Mouse (Mus musculus): ENCODE measurements around the gene Ndrg3.

Gene Ndrg3

DNA sequence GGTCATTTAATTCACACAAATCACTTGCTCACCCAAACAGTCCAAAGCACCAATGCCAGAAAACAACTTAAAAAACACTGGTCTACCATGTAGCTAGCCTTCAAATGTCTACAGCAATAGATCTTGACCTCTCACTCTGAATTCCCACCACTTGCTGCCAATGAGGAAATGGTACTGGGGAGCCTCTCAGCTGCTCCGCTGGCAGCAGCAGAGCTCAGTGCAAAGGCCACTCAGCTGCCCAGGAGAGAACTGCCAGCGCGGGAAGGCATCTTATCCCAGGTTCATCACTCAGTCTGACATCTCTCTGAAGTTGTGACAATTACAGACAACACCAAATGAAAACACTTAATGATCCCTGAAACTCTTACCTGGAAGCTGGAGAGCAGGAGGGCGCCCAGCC lies 10.5 kb upstream of the Ndrg3 start:
- no peak for DNase-seq (ENCODE audit: extremely low spot score, low read depth, low spot score)

DNA sequence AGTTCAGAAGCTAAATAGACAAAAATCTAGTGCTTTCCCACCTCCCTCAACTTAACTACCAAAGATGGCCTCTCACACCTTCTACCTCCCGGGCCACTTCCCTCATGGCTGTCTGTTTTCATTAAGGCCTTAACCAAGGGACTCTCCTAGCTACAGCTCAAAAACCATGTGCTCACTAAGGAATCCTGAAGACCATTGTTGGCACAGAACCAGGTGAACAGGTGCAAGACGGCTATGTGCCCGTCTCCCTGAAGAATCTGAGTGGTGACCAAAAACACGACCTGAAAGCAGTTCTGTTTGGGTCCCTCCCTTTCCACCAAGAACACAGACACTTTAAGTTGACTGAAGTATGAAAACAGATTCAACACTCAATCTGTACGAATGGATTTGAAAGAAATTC lies 6.4 kb upstream of the Ndrg3 start:
- DNase-seq (ENCODE audit: extremely low spot score, low read depth, low spot score), result no peak

DNA sequence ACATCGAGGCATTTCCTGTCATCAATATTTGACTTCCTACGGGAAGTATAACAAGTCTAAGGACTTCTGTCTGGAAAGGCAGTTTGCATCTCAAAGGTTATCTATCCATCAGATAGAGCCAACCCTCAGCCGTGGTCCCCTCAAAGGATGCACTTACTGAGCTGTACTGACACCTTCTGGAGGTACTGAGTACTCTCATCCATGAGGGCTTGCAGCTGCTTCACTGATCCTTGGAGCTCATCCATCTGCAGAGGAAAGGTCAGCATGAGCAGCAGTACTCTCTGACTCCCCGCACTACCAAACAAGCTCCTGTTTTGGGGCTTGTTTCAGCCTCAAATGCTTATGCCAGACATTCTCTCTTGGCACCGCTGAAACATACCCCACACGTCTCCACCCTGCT lies 4.7 kb upstream of the Ndrg3 start:
- no peak for DNase-seq (ENCODE audit: extremely low spot score, low read depth, low spot score)

DNA sequence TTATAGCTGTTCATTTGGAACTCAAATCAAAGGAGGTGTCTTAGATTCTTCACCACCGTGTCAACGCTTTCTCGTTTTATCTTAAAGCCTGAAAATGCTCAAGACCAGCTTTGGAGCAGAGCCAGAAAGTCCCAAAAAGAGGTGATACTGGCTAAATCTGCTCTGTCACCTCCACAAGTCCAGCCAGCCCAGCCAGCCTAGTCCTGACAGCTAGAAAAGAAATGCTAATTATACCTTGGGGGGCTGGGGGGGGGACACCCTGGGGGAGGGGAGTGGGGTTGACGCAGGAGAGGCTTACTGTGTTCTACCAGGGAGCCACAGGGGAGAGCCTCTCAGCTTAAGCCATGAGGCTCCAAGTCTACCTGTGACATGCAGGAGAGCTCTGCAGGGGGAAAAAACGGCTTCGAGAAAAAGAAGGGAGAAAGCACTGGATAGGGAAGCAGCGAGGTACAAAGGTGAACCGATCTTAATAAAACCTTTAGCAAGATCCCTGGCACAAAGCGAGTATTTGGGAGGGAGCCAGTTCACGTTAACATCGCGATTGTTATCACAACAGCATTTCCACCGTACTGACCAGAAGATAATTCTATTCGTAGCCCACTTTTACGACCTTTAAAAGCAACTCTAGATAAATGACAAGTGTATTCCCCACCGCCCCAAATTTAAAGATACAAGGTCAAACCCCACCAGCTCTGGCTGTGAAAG lies 977 bp downstream of the Ndrg3 start:
- DNase-seq (ENCODE audit: extremely low spot score, low read depth, low spot score), result no peak

DNA sequence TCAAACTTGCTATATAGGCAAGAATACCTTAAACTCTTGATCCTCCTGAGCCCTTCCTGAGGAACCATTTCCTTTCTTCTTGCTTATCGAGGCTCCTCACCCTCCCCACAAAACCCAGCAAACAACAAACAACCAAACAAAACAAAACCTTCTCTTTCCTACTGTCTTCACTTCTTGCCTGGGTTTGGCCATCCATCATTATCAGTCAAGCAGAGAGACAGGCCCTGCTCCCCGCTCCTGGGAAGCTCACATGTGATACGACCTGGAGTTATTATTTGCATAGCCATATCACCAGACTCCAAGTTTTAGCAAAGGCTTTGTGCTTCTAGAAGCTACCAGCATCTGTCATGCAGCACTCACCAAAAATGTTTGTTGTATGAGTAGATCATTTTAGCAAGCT lies 4.5 kb downstream of the Ndrg3 start:
- no peak for DNase-seq (ENCODE audit: extremely low spot score, low read depth, low spot score)

DNA sequence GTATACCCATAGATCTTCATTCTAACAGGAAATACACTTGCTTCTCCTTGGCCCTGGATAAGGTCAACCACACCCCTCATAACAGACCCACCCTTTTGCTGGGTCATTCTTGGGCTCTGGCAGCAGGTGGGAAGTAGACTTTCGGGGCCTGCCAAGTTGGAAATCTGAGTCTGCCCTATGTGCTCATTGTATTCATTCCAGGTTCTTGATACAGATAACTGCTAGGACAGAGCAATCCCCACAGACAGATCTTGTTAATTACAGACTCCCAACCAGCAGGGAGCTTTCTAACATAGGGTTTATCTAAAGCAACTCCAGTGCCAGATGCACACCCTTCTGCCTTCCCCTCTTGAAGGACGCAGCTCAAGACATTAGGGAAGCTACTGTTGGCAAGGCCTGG lies 9.0 kb downstream of the Ndrg3 start:
- no peak for DNase-seq (ENCODE audit: extremely low spot score, low read depth, low spot score)

DNA sequence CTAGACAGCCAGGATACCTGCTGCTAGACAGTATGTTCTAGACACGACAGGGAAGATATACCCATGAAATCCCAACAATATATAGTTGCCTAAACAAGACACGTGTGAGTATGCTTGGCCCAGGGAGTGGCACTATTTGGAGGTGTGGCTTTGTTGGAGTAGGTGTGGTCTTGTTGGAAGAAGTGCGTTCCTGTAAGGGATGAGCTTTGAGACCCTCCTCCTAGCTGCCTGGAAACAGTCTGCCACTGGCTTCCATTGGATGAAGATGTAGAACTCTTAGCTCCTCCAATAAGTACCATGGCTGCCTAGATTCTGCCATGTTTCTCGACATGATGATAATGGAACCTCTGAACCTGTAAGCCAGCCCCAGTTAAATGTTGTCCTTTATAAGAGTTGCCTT lies 10.6 kb downstream of the Ndrg3 start:
- DNase-seq (ENCODE audit: extremely low spot score, low read depth, low spot score), result no peak

DNA sequence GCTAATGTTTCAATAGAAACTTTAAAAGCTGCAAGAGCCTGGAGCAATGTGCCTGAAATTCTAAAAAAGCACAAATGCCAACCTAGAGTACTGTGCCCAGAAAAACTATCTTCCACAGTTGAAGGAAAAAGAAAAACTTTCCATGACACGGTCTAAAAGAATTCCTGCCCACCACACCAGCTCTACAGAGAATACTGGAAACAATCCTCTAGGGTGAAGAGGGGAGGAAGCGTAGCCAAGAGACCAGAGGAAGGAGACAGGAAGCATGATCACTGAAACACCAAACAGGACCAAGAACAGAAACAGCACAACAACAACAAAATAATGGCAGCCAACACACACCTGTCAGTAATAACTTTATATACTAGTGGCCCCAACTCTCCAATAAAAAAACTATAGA lies 11.8 kb downstream of the Ndrg3 start:
- DNase-seq (ENCODE audit: extremely low spot score, low read depth, low spot score), result no peak

DNA sequence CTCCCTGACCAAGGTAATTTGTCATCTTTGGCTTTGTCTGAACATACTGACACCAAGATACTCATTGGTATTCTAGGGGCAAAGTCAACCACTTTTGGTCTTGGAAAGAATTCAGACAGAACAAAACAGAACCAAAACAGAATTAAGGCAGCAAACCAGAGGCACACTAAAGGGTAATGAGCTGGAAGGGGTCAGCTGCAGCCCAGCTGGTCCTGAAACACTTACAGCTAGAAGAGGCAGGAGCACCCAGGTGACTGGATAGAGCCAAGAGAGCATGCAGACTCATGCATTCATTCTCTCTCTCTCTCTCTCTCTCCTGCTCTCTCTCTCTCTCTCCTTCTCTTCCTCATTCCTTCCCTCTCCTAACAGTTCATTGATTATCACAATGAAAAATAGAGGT lies 15.1 kb downstream of the Ndrg3 start:
- no peak for DNase-seq (ENCODE audit: extremely low spot score, low read depth, low spot score)

DNA sequence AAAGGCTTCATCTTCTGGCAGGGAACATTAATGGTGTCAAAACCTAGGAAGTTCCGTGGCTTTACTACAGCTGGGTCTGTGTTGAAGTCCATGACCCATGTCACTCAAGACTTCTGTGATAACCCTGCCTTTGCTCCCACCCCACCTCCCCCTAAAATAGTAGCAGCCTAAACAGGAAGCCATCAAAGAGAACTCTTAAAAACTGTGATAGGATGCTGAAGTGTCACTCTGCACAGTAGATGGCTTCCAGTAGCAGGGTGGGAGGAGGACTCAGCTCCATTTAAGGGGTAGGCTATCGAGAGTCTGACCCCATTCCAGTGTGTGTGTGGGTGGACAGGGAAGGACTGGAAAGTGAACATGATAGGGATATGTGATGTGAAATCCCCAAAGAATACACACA lies 16.9 kb downstream of the Ndrg3 start:
- DNase-seq (ENCODE audit: extremely low spot score, low read depth, low spot score), result no peak

DNA sequence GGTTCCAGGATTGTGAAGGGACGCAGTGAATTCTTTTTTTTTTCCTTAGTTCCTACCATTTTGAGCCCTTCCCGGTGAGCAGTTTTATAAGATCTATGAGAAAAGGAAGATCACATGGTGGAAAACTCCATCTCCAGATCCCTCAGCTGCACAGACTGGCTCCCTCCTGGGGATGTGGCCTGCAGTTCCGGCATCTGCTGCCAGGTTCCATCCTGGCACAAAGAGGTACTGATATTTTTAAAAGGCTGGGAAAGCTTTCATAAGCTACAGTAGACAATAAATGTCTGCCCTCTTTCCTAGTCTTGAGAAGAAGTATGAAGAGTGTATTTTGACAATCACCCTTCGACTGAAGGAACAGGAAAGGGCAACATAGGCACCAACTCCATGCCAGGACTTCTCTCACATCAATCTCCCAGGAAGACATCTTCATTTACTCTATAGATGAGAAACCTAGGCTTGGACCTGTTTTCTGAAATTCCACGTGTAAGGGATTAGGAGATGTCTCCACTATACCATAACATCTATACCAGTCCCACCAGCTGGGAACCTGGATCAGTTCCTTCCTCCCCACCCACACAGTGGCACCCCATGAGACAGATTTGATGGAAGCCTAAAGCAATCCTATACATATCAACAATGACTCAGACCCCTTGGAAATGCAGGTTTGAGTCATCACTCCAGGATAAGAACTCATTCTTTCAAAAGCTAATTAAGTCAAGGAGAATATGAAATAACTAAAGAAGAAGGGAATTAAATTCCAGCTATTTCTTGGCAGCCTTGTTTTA lies 18.3 kb downstream of the Ndrg3 start:
- no peak for DNase-seq (ENCODE audit: extremely low spot score, low read depth, low spot score)

DNA sequence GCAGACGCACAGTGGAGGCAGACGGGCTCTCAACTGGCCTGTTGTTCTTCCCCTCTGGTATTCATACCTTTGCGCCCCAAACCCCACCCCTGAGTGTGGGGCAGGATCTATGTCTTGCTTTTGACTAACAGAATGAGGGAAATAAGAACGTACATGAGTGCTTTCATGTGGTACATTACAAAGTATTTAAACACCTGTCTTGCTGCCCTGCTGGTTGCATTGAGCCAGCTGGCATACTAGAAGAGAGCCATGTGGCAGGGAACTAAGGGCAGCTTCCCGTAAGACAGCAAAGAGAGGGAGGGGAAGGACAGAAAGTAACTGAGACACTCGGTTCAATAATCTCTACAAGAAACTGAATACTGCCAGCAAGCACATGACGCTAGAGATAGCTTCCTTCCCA lies 21.6 kb downstream of the Ndrg3 start:
- no peak for DNase-seq (ENCODE audit: extremely low spot score, low read depth, low spot score)

DNA sequence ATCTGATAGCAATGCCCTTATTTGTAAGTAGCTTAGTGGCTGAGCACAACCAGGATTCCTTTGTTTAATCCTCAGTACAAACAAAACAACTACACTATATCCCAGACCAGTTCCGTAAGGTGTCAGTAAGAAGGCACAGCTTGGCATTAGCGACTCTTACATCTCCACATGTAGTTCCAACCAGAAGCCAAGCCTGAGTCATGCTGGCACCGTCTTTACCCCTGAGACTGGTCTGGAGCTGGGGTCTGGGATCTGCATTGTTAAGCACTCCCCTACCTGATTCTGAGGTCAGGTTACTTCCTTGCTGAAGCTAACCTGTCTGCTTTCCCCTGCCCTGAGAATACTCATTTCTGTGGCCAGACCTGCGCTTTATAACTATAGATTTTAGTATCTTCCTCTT lies 23.4 kb downstream of the Ndrg3 start:
- no peak for DNase-seq (ENCODE audit: extremely low spot score, low read depth, low spot score)

DNA sequence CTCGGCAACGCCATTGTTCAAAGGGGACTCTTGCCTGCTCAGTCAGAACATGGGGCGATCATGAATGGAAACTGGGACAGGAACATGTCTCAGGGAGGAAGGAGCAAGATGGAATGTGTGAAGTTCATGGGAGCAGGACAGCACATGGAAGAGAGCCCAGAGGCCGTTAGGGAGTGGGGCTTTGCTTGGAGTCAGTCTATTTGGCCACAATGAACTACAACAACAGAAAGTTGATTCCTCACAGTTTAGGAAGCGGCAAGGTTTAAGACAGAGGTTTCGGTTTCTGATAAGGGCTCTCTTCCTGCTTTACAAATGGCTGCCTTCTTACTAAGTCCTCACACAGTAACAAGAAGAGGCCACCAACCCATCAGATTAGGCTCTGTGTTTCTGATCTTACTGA lies 24.5 kb downstream of the Ndrg3 start:
- no peak for DNase-seq (ENCODE audit: extremely low spot score, low read depth, low spot score)

DNA sequence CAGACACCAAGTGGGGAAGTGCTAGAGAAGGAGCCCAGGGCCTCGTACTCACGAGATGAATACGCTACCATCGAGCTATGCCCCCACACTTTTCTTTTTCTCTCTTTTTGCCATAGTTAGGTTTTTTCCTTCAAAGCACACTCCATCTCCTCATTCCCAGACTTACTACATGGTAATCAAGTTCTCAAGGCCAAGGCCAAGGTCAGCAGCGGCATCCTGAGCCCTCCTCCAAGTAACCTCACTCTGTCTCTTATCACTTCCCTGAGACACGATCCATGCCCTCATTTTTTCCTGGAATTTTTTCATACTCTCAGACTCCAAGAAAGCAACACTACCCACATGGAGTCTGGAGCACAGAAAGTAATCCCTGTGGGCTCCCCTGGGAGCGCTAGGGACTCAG lies 28.0 kb downstream of the Ndrg3 start:
- no peak for DNase-seq (ENCODE audit: extremely low spot score, low read depth, low spot score)

DNA sequence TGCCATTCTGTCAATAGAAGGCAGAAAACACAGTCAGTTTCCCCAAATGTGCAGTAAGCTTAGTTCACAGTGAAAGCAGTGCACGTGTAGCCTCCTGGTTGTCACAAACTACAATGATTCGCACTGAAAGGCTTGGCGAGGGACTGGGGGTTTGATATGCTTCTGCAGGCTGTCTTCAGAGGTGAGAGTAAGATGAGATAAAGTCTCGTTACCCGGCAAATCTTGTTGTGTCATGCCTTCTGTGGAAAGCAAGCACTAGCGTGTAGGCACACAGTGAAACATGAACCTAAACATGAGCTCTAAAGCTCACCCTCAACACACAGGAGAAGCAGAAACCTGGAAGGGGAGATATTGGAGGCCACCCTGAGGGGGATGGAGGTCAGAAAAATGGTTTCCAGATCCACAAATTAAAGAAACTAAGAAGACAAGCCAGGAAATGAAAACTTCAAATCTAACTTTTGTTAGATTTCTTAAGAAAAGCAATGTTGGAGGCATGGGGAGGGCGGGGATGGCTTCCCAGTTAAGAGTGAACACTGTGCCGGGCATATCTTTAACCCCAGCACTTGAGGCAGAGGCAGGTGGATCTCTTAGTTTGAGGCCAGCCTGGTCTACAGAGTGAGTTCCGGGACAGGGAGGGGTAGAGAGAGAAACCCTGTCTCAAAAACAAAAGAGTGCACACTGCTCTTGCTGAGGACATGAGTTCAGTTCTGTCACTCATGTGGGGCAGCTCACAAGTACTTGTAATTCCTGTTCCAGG lies 33.2 kb downstream of the Ndrg3 start:
- DNase-seq (ENCODE audit: extremely low spot score, low read depth, low spot score), result no peak

DNA sequence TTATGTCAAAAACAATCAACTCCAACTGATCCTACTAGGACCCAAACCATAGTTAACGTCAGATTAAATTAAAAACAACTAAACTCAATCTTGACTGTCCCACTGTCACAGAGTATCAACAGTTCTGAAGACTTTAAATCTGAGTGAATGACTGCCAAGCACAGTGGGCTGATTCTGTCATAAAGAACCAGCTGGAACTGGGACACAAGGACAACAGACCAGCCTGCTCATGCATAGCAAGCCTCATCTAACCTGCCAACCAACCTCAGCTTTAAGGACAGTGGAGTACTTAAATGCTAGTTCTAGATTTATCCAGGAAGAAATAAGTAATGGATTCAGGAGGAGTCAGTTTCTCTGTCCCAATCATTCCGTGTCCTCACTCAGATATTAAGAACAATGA lies 34.8 kb downstream of the Ndrg3 start:
- no peak for DNase-seq (ENCODE audit: extremely low spot score, low read depth, low spot score)

DNA sequence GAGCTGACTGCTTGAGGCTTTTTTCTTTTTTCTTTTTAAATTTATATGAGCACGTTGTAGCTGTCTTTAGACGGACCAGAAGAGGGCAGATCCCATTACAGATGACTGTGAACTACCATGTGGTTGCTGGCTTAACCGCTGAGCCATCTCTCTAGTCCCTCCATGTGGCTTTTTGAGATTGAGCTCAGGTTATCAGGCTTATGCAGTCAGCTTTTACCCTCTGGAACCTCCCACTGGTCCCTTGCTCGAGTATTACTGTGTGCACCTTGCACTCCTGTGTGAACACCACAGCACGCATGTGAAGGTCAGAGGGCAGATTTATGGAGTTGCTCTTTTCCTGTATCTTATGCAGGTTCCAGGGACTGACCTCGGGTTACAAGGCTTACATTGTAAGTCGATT lies 35.5 kb downstream of the Ndrg3 start:
- no peak for DNase-seq (ENCODE audit: extremely low spot score, low read depth, low spot score)

DNA sequence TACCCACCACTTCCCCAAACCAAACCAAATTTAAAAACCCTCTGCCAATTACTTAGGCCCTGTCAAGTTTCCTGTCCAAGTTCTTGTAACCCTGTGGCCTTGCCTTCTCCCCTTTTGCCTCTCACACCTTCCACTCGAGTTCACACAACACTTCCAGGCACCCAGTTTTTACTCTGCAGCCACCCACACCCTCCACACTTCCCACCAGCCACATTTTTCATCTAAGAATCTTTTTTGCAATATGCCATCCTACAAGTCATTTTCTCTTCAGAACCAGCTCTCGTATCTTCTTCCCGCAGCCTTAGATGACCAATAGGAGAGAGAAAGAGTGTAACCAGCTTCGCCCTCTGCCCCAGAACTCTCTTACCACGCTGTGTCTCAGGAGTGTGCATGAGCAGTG lies 37.4 kb downstream of the Ndrg3 start:
- no peak for DNase-seq (ENCODE audit: extremely low spot score, low read depth, low spot score)

DNA sequence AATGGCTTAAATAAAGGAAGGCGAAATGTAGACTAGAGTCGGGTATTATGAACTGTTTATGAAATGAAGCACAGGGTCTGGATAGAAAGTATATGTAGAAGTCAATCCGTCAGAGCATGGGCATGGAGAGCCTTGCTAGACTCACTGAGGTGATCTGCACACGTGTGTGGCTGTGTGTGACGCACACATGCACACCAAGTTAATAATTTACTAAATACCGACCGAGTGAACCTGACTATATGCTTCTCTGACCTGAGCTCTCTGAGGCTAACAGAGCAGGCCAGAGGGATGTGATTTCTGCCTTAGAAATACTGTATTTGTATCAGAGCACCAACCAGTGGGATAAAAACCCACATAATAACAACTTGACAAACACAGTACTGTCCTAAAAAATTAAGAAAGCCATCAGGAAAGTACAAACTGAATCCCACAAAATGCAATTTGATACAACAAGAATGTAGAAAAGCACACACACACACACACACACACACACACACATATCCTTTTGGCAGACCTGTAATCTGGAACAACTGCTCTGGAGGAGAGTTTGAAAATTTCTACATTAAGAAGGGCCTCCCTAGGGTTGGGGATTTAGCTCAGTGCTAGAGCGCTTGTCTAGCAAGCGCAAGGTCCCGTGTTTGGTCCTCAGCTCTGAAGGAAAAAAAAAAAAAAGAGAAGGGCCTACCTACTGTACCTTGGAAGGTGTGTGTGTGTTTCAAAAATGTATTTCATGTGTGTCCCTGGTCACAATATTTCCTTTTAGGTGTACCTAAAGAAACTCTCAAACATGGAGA lies 40.4 kb downstream of the Ndrg3 start:
- DNase-seq (ENCODE audit: extremely low spot score, low read depth, low spot score), result no peak

DNA sequence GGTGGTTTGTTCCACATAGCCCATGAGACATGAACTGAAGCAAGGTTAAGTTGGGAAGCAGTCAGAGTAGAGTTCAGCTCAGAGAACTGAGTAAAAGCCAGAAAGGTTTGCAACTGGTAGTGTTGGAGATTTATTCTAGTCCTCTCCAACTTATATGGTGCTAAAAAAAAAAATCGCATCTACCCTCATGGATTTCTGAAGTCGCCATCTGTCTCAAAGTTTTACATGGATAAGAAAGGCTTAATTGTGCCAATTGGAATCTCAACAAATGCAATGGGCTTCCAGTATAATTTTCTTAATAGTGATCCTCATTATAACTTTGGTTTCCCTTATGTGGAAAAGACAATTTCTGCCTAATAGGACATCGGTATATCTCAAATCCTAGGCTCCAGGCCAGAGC lies 41.0 kb downstream of the Ndrg3 start:
- DNase-seq (ENCODE audit: extremely low spot score, low read depth, low spot score), result no peak
